8 mouse cellular contexts compared by ENCODE assay signal in genomic region chr1:162187352-162188120, GRCm38 (mm10).
DNase-seq lines count a peak whose midpoint lies in the region; ATAC-seq and TF ChIP-seq lines count a peak whose summit lies in the region.

No protein-coding gene starts in this region.

- H3K27ac ChIP-seq in embryonic facial prominence, embryonic 11.5 days (replicated peaks; ENCODE audit: low read depth, low read length): peak overlapping the region; percentile 91
- H3K27ac ChIP-seq in heart, embryonic 15.5 days: peak overlapping the region; percentile 77
- H3K27ac ChIP-seq in midbrain, postnatal 0 days (ENCODE audit: low read depth, low read length): no peak overlapping the region

- H3K36me3 ChIP-seq in embryonic facial prominence, embryonic 11.5 days (replicated peaks; ENCODE audit: control insufficient read depth, insufficient read depth, low read depth, low read length): no peaks in the 10 kb centered on the region
- H3K36me3 ChIP-seq in heart, embryonic 15.5 days: no peaks in the 10 kb centered on the region
- H3K36me3 ChIP-seq in midbrain, postnatal 0 days (ENCODE audit: insufficient read depth, low read length): no peaks in the 10 kb centered on the region

- H3K9ac ChIP-seq in embryonic facial prominence, embryonic 11.5 days (replicated peaks; ENCODE audit: low read length): no peak overlapping the region; the same call in 1 of the 2 replicates
- no peak overlapping the region for H3K9ac ChIP-seq in heart, embryonic 15.5 days
- no peak overlapping the region for H3K9ac ChIP-seq in midbrain, postnatal 0 days (replicated peaks; ENCODE audit: low read length, poor library complexity, severe bottlenecking)

- H3K4me1 ChIP-seq in embryonic facial prominence, embryonic 11.5 days (ENCODE audit: control insufficient read depth, insufficient read depth, low read length): no peaks in the 10 kb centered on the region; the same call in 1 of the 2 replicates
- peaks cover 29% of the 10 kb centered on the region for H3K4me1 ChIP-seq in heart, embryonic 15.5 days (replicated peaks)
- no peaks in the 10 kb centered on the region for H3K4me1 ChIP-seq in midbrain, postnatal 0 days (ENCODE audit: insufficient read depth, low read length)

- DNase-seq in layer of hippocampus, adult 11-12 months (ENCODE audit: low spot score): peak; percentile 27
- DNase-seq in layer of hippocampus, postnatal 36 days: no peak
- peak; percentile 57 for DNase-seq in embryonic facial prominence, embryonic 11.5 days (ENCODE audit: low spot score)
- peak; percentile 26 for DNase-seq in midbrain, postnatal 0 days (ENCODE audit: low spot score)
- no peak for DNase-seq in left cerebral cortex, postnatal 25 days (ENCODE audit: low spot score in 2 of 2)
- no peak for DNase-seq in B cell, adult 2 months
- DNase-seq in frontal cortex, postnatal 10 days (ENCODE audit: low spot score in 2 of 2): no peak

- 42% methylated on average over 8 of the region's 8 CpGs for WGBS in embryonic facial prominence, embryonic 11.5 days
- 48% methylated on average over 8 of the region's 8 CpGs for WGBS in heart, embryonic 15.5 days
- WGBS in midbrain, postnatal 0 days: 61% methylated on average over 8 of the region's 8 CpGs

- H3K4me2 ChIP-seq in embryonic facial prominence, embryonic 11.5 days (ENCODE audit: low read depth, low read length): no peak overlapping the region
- H3K4me2 ChIP-seq in heart, embryonic 15.5 days: no peak overlapping the region
- H3K4me2 ChIP-seq in midbrain, postnatal 0 days (ENCODE audit: low read depth, low read length, poor library complexity, severe bottlenecking): no peak overlapping the region

- no peak for TF ChIP-seq CTCF in midbrain, postnatal 0 days (IDR thresholded peaks at IDR 0.05)

- ATAC-seq in embryonic facial prominence, embryonic 11.5 days (replicated peaks; ENCODE audit: insufficient number of reproducible peaks, low FRiP score, low TSS enrichment, low read depth): 0 out of 2 replicates have a peak, but pooled peaks have one; percentile 20
- peak; percentile 21; the same call in 1 of the 2 replicates for ATAC-seq in heart, embryonic 15.5 days (replicated peaks; ENCODE audit: insufficient number of reproducible peaks, insufficient read depth, low FRiP score, low read depth)
- no peak for ATAC-seq in midbrain, postnatal 0 days (ENCODE audit: low FRiP score)

- intact Hi-C loops in left cerebral cortex, postnatal 25 days (cut with DNase I): no loop called here

- no peak overlapping the region for H3K4me3 ChIP-seq in embryonic facial prominence, embryonic 11.5 days (ENCODE audit: low read depth, low read length)
- no peak overlapping the region for H3K4me3 ChIP-seq in heart, embryonic 15.5 days
- no peak overlapping the region for H3K4me3 ChIP-seq in midbrain, postnatal 0 days (ENCODE audit: low read depth, low read length)

- no peaks in the 10 kb centered on the region for H3K27me3 ChIP-seq in embryonic facial prominence, embryonic 11.5 days (ENCODE audit: control insufficient read depth, insufficient read depth, low read length)
- no peaks in the 10 kb centered on the region for H3K27me3 ChIP-seq in heart, embryonic 15.5 days
- H3K27me3 ChIP-seq in midbrain, postnatal 0 days (ENCODE audit: insufficient read depth, low read length): no peaks in the 10 kb centered on the region

- no peaks in the 10 kb centered on the region for H3K9me3 ChIP-seq in embryonic facial prominence, embryonic 11.5 days (replicated peaks; ENCODE audit: control insufficient read depth, low read length)
- no peaks in the 10 kb centered on the region for H3K9me3 ChIP-seq in heart, embryonic 15.5 days (replicated peaks)
- no peaks in the 10 kb centered on the region for H3K9me3 ChIP-seq in midbrain, postnatal 0 days (ENCODE audit: low read length)

Comparison
In these comparisons a context has a peak if more than half of its experiments do, and no peak if none do; other contexts are left out.
1. DNase-seq: peak in layer of hippocampus, adult 11-12 months (single experiment), embryonic facial prominence, embryonic 11.5 days (single experiment) and midbrain, postnatal 0 days (single experiment); none in layer of hippocampus, postnatal 36 days (0 of 2), left cerebral cortex, postnatal 25 days (0 of 2), B cell, adult 2 months (0 of 2) and frontal cortex, postnatal 10 days (0 of 2).